Mouse (Mus musculus) lung, adult 2 months (tissue): ENCODE measurements around the gene Khk. TPM values are rescaled to one million over a fixed set of nuclear protein-coding genes. Genes with fewer than 3 reads are reported as not detected.

ENCODE experiments used
- DNase-seq: peaks from one replicate; pipeline ENCODE4 v3.0.0; 2022
- H3K4me1 ChIP-seq: fragments of 200-500 bp; 2 replicates; pipeline ENCODE4 v1.6.1; 2011; ENCODE audit warnings: low read length; ENCODE audit not compliant: control insufficient read depth, insufficient read depth
- H3K4me3 ChIP-seq: fragments of 200-500 bp; replicated peaks from 2 replicates; pipeline ENCODE3; 2011; ENCODE audit warnings: low read depth, mild to moderate bottlenecking, control low read depth, low read length; ENCODE audit errors: extremely low read depth
- CTCF ChIP-seq: fragments of 200-500 bp; IDR thresholded peaks from 2 replicates; pipeline ENCODE4 v1.5.1; 2011; ENCODE audit warnings: mild to moderate bottlenecking, low read length, control low read depth; ENCODE audit not compliant: insufficient read depth
- POLR2A ChIP-seq: fragments of 200-500 bp; IDR thresholded peaks from 2 replicates; pipeline ENCODE4 v1.6.1; 2011; ENCODE audit warnings: low read depth, mild to moderate bottlenecking, control low read depth, low read length, borderline replicate concordance; ENCODE audit errors: extremely low read depth
- WGBS: fragments of 180-500 bp; shearing (Covaris S2); methylation state at CpG from one replicate; pipeline ENCODE4 v1.1.7; 2018; 5-methylcytosine and 5-hydroxymethylcytosine counted together
- polyA plus RNA-seq: library from polyadenylated mRNA; depleted of rRNA; stranded (reverse); fragments of >200 nt; gene quantifications from 2 replicates; pipeline ENCODE4 v1.2.3, GENCODE M21; 2012

Khk gene
- polyA plus RNA-seq, 1 experiment: 46.6 TPM

DNA sequence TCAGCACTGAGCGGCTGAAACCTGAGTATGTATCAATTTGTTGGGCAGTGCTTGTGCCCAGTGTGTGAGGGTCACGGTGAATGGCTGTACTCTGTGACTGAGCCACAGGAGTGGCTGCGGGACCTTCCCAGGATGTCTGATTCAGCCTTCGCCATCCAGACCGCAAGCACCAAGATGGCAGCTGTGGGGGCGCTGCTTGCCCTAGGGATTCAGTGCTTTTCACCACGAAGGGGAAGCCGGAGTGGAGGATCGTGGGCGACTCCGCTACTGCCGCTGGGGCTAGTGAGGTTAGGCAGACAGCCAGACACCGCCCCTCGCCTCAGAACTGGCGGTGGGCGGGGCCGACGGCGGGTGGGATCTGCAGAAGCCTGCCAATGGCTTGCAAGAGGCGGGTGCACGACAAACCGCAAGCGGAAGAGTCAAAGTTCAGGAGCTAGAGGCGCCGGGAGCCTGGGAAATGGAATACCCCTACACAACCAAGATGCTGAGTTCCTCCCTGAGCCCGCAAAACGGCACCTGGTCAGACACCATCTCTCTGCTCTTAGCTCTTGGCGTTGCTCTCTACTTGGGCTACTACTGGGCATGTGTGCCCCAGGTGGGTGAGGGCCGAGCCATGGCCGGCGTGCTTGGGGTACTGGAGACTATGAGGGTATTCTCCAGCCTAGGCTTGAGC, 28.6 kb downstream of the Khk start:
- under 1% methylated on average over 31 of the region's 31 CpGs for WGBS
- Histone ChIP-seq H3K4me3 (peak overlapping the region; percentile 89), H3K4me1 (no peaks in the 10 kb centered on the region)
- peak; percentile 88 for DNase-seq
- TF ChIP-seq POLR2A: peak; percentile 66; the same call in 1 of the 2 replicates
- no peak for TF ChIP-seq CTCF

- H3K4me3 ChIP-seq: no peak overlapping the region
- H3K4me1 ChIP-seq: no peaks in the 10 kb centered on the region
- TF ChIP-seq POLR2A (no peak), CTCF (no peak)
- 48% methylated on average over 4 of the region's 4 CpGs for WGBS
- DNase-seq: no peak
Measured at GRCm38 (mm10) chr5:30950451-30950850, 29.2 kb downstream of the Khk start.

DNA sequence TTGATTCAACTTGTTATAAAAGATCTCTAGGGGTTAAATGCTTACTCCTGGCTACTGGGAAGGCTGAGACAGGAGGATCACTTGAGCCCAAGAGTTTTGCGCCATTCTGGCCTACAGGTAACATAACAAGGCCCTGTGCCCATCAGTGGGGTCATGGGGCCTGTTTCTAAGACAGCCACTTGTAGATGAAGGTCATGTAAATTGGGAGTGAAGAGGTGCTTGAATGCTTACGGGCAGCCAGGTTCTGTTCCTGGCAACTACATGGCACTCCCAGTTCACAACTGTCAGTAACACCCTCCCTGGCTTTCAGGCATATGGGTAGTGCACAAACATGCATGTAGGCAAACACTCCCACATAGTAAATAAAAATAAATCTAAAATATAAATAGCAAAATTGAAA, 29.7 kb downstream of the Khk start:
- WGBS: 68% methylated on average over 2 of the region's 2 CpGs
- TF ChIP-seq CTCF (no peak), POLR2A (no peak)
- Histone ChIP-seq H3K4me3 (no peak overlapping the region), H3K4me1 (no peaks in the 10 kb centered on the region)
- no peak for DNase-seq

- TF ChIP-seq POLR2A (no peak), CTCF (no peak)
- DNase-seq: no peak
- Histone ChIP-seq H3K4me3 (no peak overlapping the region), H3K4me1 (no peaks in the 10 kb centered on the region)
- 69% methylated on average over 6 of the region's 6 CpGs for WGBS
Measured at GRCm38 (mm10) chr5:30951706-30952105, 30.5 kb downstream of the Khk start.

DNA sequence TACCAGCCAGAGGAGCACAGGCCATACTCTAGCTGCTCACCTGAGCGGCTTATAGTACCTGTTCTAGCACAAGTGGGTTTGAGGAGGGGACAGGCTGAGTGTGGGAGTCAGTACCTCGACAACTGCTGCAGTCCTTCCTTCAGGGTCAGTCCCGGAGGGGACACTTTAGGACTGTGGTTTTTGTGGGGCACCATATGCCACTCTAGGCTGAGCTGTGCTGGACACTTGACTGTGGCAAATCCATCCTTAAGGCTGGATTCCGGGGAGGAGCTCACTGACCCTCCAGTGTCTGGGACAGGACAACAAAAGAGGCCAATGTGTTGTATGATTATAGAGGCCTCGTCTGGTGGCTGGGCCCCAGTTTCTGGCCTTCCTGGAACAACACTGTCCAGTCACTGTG, 31.3 kb downstream of the Khk start:
- DNase-seq: no peak
- TF ChIP-seq POLR2A (no peak), CTCF (no peak)
- 84% methylated on average over 5 of the region's 5 CpGs for WGBS
- Histone ChIP-seq H3K4me3 (no peak overlapping the region), H3K4me1 (peaks cover under 1% of the 10 kb centered on the region; the same call in 1 of the 2 replicates)

DNA sequence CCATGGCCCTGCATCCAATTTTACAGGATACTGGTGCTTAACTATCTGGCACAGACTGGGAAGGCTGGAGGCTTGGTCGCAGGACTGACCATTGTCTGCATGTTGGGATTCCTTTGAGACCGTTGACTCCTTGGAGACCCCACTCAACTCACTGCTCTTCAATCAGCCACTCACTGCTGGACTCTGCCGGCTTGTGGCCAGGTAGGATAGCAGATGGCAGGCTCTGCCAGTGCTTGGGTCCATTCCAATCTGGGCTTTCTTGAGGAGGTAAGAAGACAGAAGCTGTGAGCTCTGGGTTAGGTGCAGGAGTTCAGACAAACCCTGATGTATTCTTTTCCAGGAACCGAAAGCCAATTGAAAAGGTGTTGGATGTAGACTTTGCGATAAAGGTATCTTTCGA, 32.8 kb downstream of the Khk start:
- Histone ChIP-seq H3K4me1 (peaks cover 7% of the 10 kb centered on the region), H3K4me3 (no peak overlapping the region)
- WGBS: 92% methylated on average over 6 of the region's 6 CpGs
- DNase-seq: no peak
- no peak for TF ChIP-seq POLR2A
- no peak for TF ChIP-seq CTCF

- 93% methylated on average over 9 of the region's 9 CpGs for whole genome bisulfite sequencing
- no peak; the same call in 1 of the 2 replicates for TF ChIP-seq POLR2A
- TF ChIP-seq CTCF: no peak
Measured at GRCm38 (mm10) chr5:30954556-30954955, 33.3 kb downstream of the Khk start.

DNA sequence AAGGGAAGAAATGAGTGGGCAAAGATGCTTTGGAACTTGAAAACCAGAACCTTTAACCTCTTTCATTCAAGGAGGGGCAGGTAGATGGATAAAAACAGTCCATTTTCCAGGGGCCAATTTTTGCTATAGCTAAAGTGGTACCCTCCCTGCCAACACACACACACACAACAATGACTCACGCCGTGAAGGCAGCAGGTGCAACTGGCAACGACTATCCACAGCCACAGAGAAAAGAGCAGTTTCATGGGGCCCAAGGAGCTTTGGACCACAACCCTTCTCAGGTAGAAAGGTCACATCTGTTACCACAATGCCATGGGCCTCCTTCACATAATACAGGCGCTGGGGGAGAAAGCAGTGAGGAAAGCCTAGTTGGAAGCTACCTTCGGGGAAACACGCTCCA, 34.5 kb downstream of the Khk start:
- TF ChIP-seq POLR2A: no peak
- no peak for TF ChIP-seq CTCF

More at GRCm38 (mm10) chr5:30954556-30954955, 33.3 kb downstream of the Khk start:
- peaks cover 11% of the 10 kb centered on the region for H3K4me1 ChIP-seq
- DNase-seq: no peak
- H3K4me3 ChIP-seq: no peak overlapping the region

DNA sequence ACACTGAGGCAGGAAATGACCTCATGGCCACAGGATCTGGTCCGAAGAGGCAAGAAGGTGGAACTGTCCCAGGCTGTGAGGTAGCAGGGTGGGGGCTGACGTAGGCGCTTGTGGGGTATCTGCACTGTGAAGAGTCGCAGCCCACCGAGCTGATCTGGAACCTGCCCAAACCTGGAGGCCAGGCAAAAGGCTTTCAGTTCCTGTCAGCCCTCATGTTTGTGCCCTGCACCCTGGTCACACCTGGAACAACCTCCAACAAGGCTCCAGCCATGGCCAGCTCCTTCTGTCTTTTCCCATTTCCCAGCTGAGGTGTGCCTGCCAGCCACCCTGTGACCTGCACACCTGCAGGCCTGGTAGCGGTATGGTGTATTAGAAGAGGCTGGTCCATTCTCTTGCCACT, 36.7 kb downstream of the Khk start:
- Histone ChIP-seq H3K4me1 (peaks cover 19% of the 10 kb centered on the region), H3K4me3 (no peak overlapping the region)
- WGBS: 89% methylated on average over 6 of the region's 6 CpGs
- no peak for DNase-seq
- TF ChIP-seq CTCF: no peak
- TF ChIP-seq POLR2A: no peak

More for the DNA sequence above, 34.5 kb downstream of the Khk start:
- WGBS: 86% methylated on average over 6 of the region's 6 CpGs
- no peak for DNase-seq
- Histone ChIP-seq H3K4me1 (peaks cover 11% of the 10 kb centered on the region), H3K4me3 (no peak overlapping the region)

GRCm38 (mm10) chr5:30959198-30959854, 38.1 kb downstream of the Khk start:
- Histone ChIP-seq H3K4me3 (peak overlapping the region; percentile 96), H3K4me1 (peaks cover 19% of the 10 kb centered on the region)
- TF ChIP-seq POLR2A (no peak), CTCF (no peak)
- DNase-seq: no peak
- WGBS: 19% methylated on average over 19 of the region's 19 CpGs
